Mouse (Mus musculus): ENCODE measurements around the gene Atf7. TPM values are rescaled to one million over a fixed set of nuclear protein-coding genes. Genes with fewer than 3 reads are reported as not detected.
A peak's percentile ranks its signal among the peaks of the same experiment; 100 is the strongest.
"Not testable (repeated sequence)": the region's sequence is repeated elsewhere in the genome, so short reads cannot be mapped to it uniquely, and the experiment has no call there.

The Atf7 gene
- total RNA-seq, 2 experiments from 2014 or later: 35.3 to 39.2 TPM

- Histone ChIP-seq H3K27ac (peak overlapping the region; percentile 76), H3K4me3 (no peak overlapping the region)
- no peak for TF ChIP-seq CTCF (IDR thresholded peaks at IDR 0.05)
- intact Hi-C loops (cut with DNase I): no loop called here
- DNase-seq (ENCODE audit: extremely low spot score in 1 of 2, low spot score in 2 of 2): no peak
Measured at GRCm38 (mm10) chr15:102657926-102658381, 32.7 kb upstream of the Atf7 start.

GRCm38 (mm10) chr15:102656658-102657057 lies 31.4 kb upstream of the Atf7 start:
- no peak for DNase-seq (ENCODE audit: extremely low spot score in 1 of 2, low spot score in 2 of 2)
- intact Hi-C loops (cut with DNase I): no loop called here
- Histone ChIP-seq H3K4me3 (no peak overlapping the region), H3K27ac (peak overlapping the region; percentile 76)
- no peak for TF ChIP-seq CTCF (IDR thresholded peaks at IDR 0.05)

- DNase-seq (ENCODE audit: extremely low spot score in 1 of 2, low spot score in 2 of 2); H3K4me3 ChIP-seq; H3K27ac ChIP-seq; intact Hi-C loops (cut with DNase I): not testable (repeated sequence)
Measured at GRCm38 (mm10) chr15:102651928-102652660, 26.8 kb upstream of the Atf7 start.

- intact Hi-C loops (cut with DNase I): no loop called here
- no peak for DNase-seq (ENCODE audit: extremely low spot score in 1 of 2, low spot score in 2 of 2)
- H3K4me3 ChIP-seq: no peak overlapping the region
Measured at GRCm38 (mm10) chr15:102651107-102651506, 25.8 kb upstream of the Atf7 start.

GRCm38 (mm10) chr15:102635817-102636216 lies 10.6 kb upstream of the Atf7 start:
- intact Hi-C loops (cut with DNase I): no loop called here
- Histone ChIP-seq H3K4me3 (no peak overlapping the region), H3K27ac (peak overlapping the region; percentile 72)
- peak; percentile 29 to 39 for DNase-seq (ENCODE audit: extremely low spot score in 1 of 2, low spot score in 2 of 2)
- TF ChIP-seq CTCF (IDR thresholded peaks at IDR 0.05): no peak

More at GRCm38 (mm10) chr15:102651107-102651506, 25.8 kb upstream of the Atf7 start:
- TF ChIP-seq CTCF (IDR thresholded peaks at IDR 0.05): no peak
- no peak overlapping the region for H3K27ac ChIP-seq

GRCm38 (mm10) chr15:102634684-102635083 lies 9.4 kb upstream of the Atf7 start:
- intact Hi-C loops (cut with DNase I): no loop called here
- no peak overlapping the region for H3K4me3 ChIP-seq

GRCm38 (mm10) chr15:102625687-102626055 lies 407 bp upstream of the Atf7 start:
- H3K27ac ChIP-seq: peak overlapping the region; percentile 97
- peak overlapping the region; percentile 93 for H3K4me3 ChIP-seq
- no peak for DNase-seq (ENCODE audit: extremely low spot score in 1 of 2, low spot score in 2 of 2)
- no peak for TF ChIP-seq CTCF (IDR thresholded peaks at IDR 0.05)
- intact Hi-C loops (cut with DNase I): loop anchor here (2.0 kb wide), 1 partner anchor 45 kb away; no protein-coding TSS in a partner anchor

More at GRCm38 (mm10) chr15:102634684-102635083, 9.4 kb upstream of the Atf7 start:
- H3K27ac ChIP-seq: peak overlapping the region; percentile 11; the same call in 1 of the 2 replicates
- no peak for TF ChIP-seq CTCF (IDR thresholded peaks at IDR 0.05)
- no peak for DNase-seq (ENCODE audit: extremely low spot score in 1 of 2, low spot score in 2 of 2)

- intact Hi-C loops (cut with DNase I): loop anchor here (2.0 kb wide), 1 partner anchor 46 kb away; no protein-coding TSS in a partner anchor
- DNase-seq (ENCODE audit: extremely low spot score in 1 of 2, low spot score in 2 of 2): no peak
- no peak for TF ChIP-seq CTCF (IDR thresholded peaks at IDR 0.05)
- H3K4me3 ChIP-seq: peak overlapping the region; percentile 93
- peak overlapping the region; percentile 97 for H3K27ac ChIP-seq
Measured at GRCm38 (mm10) chr15:102624291-102624969, 834 bp downstream of the Atf7 start.

GRCm38 (mm10) chr15:102623121-102623520 lies 2.1 kb downstream of the Atf7 start:
- Histone ChIP-seq H3K4me3 (no peak overlapping the region), H3K27ac (no peak overlapping the region)
- TF ChIP-seq CTCF (IDR thresholded peaks at IDR 0.05): no peak
- intact Hi-C loops (cut with DNase I): no loop called here
- DNase-seq (ENCODE audit: extremely low spot score in 1 of 2, low spot score in 2 of 2): no peak

- intact Hi-C loops (cut with DNase I): no loop called here
- no peak for DNase-seq (ENCODE audit: extremely low spot score in 1 of 2, low spot score in 2 of 2)
- TF ChIP-seq CTCF (IDR thresholded peaks at IDR 0.05): no peak
- H3K4me3 ChIP-seq: no peak overlapping the region
- no peak overlapping the region for H3K27ac ChIP-seq
Measured at GRCm38 (mm10) chr15:102622536-102622935, 2.7 kb downstream of the Atf7 start.

- no peak; the same call in 1 of the 2 replicates for TF ChIP-seq CTCF (IDR thresholded peaks at IDR 0.05)
- intact Hi-C loops (cut with DNase I): no loop called here
- no peak for DNase-seq (ENCODE audit: extremely low spot score in 1 of 2, low spot score in 2 of 2)
- no peak overlapping the region for H3K4me3 ChIP-seq
- H3K27ac ChIP-seq: no peak overlapping the region
Measured at GRCm38 (mm10) chr15:102620765-102621164, 4.5 kb downstream of the Atf7 start.

GRCm38 (mm10) chr15:102619486-102619885 lies 5.8 kb downstream of the Atf7 start:
- no peak overlapping the region for H3K27ac ChIP-seq
- H3K4me3 ChIP-seq: no peak overlapping the region
- intact Hi-C loops (cut with DNase I): no loop called here
- DNase-seq (ENCODE audit: extremely low spot score in 1 of 2, low spot score in 2 of 2): no peak
- no peak for TF ChIP-seq CTCF (IDR thresholded peaks at IDR 0.05)

All from left cerebral cortex, adult 2 months (tissue).